Mouse (Mus musculus) neural tube, embryonic 14.5 days (tissue): ENCODE results near the gene 1190002N15Rik. TPM values are rescaled to one million over a fixed set of nuclear protein-coding genes. Genes with fewer than 3 reads are reported as not detected.

Experiments used
- ATAC-seq: fragments of 200-750 bp; cut with Nextera tagmentation; 2 replicates; pipeline ENCODE4 v1.8.0; 2017; ENCODE audit warnings: low read depth, mild to moderate bottlenecking, moderate TSS enrichment, moderate library complexity
- H3K27ac ChIP-seq: fragments of 300-500 bp; sonication (generic); 2 replicates; pipeline ENCODE4 v1.5.1; 2014; ENCODE audit warnings: low read depth, mild to moderate bottlenecking, control low read depth, low read length, moderate library complexity, mixed read lengths
- H3K27me3 ChIP-seq: fragments of 300-500 bp; sonication (generic); 2 replicates; pipeline ENCODE4 v1.6.1; 2014; ENCODE audit warnings: low read length; ENCODE audit not compliant: control insufficient read depth, insufficient read depth
- H3K36me3 ChIP-seq: fragments of 300-500 bp; sonication (generic); 2 replicates; pipeline ENCODE4 v1.6.1; 2014; ENCODE audit warnings: low read length, mixed read lengths; ENCODE audit not compliant: control insufficient read depth, insufficient read depth
- H3K4me1 ChIP-seq: fragments of 300-500 bp; sonication (generic); 2 replicates; pipeline ENCODE4 v1.6.1; 2014; ENCODE audit warnings: low read length; ENCODE audit not compliant: control insufficient read depth, insufficient read depth
- H3K4me2 ChIP-seq: fragments of 300-500 bp; sonication (generic); 2 replicates; pipeline ENCODE4 v1.6.1; 2014; ENCODE audit warnings: mild to moderate bottlenecking, low read depth, low read length, control low read depth
- H3K4me3 ChIP-seq: fragments of 300-500 bp; sonication (generic); 2 replicates; pipeline ENCODE4 v1.5.1; 2014; ENCODE audit warnings: low read depth, low read length, control low read depth, mixed read lengths
- H3K9ac ChIP-seq: fragments of 300-500 bp; sonication (generic); replicated peaks from 2 replicates; pipeline ENCODE4 v1.6.1; 2014; ENCODE audit warnings: low read depth, mild to moderate bottlenecking, control low read depth, low read length, mixed read lengths
- H3K9me3 ChIP-seq: fragments of 300-500 bp; sonication (generic); 2 replicates; pipeline ENCODE4 v1.6.1; 2016; ENCODE audit warnings: low read length; ENCODE audit not compliant: control insufficient read depth
- WGBS: fragments of 180-500 bp; shearing (Covaris S2); extraction: QIAGEN DNeasy Blood & Tissue Kit; methylation state at CpG from one replicate; pipeline ENCODE4 v1.1.7; 2014; 5-methylcytosine and 5-hydroxymethylcytosine counted together
- polyA plus RNA-seq: library from polyadenylated mRNA; unstranded; fragments of >200 nt; fragmentation: Nextera tagmentation; extraction: Ambion mirVana; gene quantifications from 2 replicates; pipeline ENCODE4 v1.2.1, GENCODE M21; 2014

Gene 1190002N15Rik
- polyA plus RNA-seq, 1 experiment from 2014 or later: 8.8 TPM

DNA sequence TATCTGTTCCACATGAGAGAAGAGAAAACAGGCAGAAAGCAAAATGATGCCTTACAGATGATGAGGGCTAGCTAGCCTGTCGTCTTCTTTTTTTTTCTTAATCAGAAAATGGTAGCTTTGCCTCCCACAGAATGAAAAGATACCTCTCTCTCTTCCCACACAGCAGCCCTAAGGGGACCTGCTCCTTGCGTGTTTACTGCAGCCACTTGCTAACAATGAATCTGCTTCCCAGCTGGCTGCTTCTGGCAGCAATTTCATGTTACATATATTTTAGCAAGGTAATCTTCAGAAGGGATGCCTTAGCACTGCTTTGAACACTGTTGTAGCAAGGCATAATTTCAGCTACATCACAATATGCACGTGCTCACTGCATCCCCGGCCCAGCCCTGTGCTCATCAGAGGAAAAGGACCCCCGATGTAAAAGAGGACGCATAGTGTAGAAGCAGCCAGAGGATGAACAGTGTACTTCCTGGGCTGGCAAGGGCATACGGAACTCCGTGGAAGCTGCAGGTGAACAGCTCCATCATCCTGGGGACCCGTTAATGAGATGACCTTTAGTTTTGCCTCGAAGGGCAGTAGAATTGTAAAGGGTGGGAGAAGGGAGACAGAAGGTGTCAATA is 64.8 kb downstream of the 1190002N15Rik start:
- ATAC-seq: peak; percentile 66; the same call in 1 of the 2 replicates
- no peaks in the 10 kb centered on the region for H3K27me3 ChIP-seq

DNA sequence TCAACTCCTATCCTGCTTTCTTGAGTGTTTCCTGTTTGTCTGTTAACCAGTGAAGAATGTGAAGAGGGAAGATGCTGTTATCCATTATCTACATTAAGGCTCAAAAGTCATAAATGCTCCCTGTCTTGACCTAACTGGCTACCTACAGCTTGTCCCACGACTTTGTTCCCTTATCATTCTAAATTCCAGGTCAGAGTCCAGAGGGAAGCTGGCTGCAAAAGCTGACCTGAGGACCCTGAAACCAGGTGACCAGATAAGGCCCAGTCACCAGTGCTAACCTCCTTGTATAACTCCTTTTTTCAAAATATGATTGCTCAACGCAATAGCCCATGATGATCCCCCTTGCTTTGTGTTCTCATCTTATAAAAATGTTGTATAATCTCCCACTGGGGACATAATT is 66.4 kb downstream of the 1190002N15Rik start:
- Histone ChIP-seq H3K27me3 (no peaks in the 10 kb centered on the region), H3K36me3 (no peaks in the 10 kb centered on the region), H3K9me3 (no peaks in the 10 kb centered on the region), H3K9ac (no peak overlapping the region), H3K4me2 (no peak overlapping the region), H3K4me3 (no peak overlapping the region), H3K4me1 (peaks cover 8% of the 10 kb centered on the region; the same call in 1 of the 2 replicates), H3K27ac (no peak overlapping the region)
- 63% methylated on average over 2 of the region's 2 CpGs for WGBS
- no peak for ATAC-seq

More for the DNA sequence above, 64.8 kb downstream of the 1190002N15Rik start:
- H3K36me3 ChIP-seq: no peaks in the 10 kb centered on the region
- WGBS: 52% methylated on average over 10 of the region's 10 CpGs
- H3K9me3 ChIP-seq: no peaks in the 10 kb centered on the region
- no peak overlapping the region for H3K4me2 ChIP-seq
- peaks cover 8% of the 10 kb centered on the region; the same call in 1 of the 2 replicates for H3K4me1 ChIP-seq
- H3K4me3 ChIP-seq: no peak overlapping the region
- H3K27ac ChIP-seq: peak overlapping the region; percentile 44; the same call in 1 of the 2 replicates
- no peak overlapping the region for H3K9ac ChIP-seq

Other genes with a start within 250 kb of the 1190002N15Rik start
- gene Slc9a9, start 131.8 kb upstream of the 1190002N15Rik start, polyA plus RNA-seq: 8.5 and 14.5 TPM in 2 replicates